Mouse (Mus musculus) heart, postnatal 25 days (tissue): Measurements from ENCODE around the gene Mtmr14. TPM values are rescaled to one million over a fixed set of nuclear protein-coding genes. Genes with fewer than 3 reads are reported as not detected.

ENCODE experiments used
- DNase-seq: peaks from one replicate; pipeline ENCODE4 v3.0.0; 2022; ENCODE audit warnings: low spot score
- intact Hi-C: fragments of 180-260 bp; cut with DNase I; formaldehyde crosslinking; loops from one replicate; pipeline ENCODE4 v1.15.1; 2025
- total RNA-seq, 2 experiments: library from RNA; stranded (reverse); gene quantifications; 2 replicates each; pipeline ENCODE4 v1.2.3; 2021

Gene Mtmr14
- 10 to 100 TPM; 13.1 to 15.4 TPM for total RNA-seq

- peak; percentile 99 for DNase-seq
- intact Hi-C loops, result loop anchor here (2.0 to 5.0 kb wide), 5 partner anchors 65 to 235 kb away; partner anchors contain the start of genes Il17rc and Thumpd3
These were observed at the start of gene Mtmr14 for GRCm38 (mm10) chr6:113237542-113238270. Mtmr14 (plus strand) TSS chr6:113237843.

DNA sequence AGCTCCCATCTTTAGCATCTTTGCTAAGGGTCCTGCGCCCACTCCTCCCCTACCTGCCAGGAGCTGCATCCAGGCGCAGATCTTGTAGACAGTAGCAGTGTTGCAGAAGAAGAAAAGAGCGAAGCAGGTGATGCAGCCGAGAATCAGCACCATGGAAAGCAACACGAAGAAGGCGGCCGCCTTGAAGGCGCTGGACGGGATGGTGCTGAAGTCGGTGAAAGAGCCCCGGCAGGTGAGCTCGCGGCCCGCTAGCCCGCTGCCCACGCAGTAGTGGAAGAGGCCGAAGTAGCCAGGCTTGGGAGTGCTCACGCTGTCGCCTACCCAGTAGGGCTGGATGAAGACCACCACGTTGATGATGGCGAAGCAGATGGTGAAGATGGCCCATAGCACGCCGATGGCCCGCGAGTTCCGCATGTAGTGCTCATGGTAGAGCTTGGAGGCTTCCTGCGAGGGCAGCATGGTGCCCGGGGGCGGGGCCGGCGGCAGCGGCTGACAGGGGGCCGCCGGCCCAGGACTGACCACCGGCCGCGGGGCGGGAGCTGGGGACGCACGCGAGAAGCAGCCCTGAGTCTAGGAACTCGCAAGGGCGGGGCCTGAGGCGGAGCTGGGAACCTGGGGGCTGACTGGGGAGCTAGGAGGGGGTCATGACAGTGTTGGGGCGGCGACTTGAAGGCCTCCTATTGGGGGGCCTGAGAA is 43.7 kb upstream of the Mtmr14 start:
- intact Hi-C loops, result no loop called here
- DNase-seq, result no peak

GRCm38 (mm10) chr6:113194517-113194840 is 43.2 kb upstream of the Mtmr14 start:
- intact Hi-C loops, result no loop called here

DNA sequence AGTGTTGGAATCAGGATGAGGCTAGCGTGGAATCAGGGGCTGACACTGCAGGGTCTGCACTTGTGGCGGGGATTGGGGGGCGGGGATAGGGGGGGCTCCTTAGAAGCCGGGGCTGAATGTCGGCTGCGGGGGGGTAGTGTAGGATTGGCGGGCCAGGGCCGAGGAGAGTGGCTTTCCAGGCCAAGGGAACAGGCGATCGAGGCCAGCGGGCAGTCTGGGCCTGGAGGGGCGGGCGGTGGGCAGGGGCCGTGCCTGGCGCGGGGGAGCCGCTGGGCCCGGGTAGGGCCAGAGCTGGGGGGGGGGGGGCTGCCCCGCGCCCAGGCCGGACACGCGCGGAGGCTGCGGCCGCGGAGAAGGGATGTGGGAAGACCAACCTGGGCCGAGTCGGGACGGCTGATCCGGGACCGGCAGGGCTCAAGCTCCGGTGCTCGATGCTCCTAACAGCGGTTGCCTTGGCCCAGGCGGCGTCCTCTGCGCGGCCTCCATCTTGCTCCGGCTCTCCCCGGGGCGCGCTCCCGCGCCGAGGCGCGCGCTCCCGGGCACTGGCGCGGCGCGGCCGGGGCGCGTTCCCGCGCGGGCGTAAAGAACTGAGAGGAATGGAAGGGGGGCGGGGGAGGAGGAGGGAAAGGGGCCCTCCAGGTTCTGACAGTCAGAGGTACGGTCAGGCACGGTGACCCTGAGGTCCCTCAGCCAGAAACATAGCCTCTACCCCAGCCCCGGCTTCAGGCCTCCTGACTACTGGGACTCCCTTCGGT is 42.6 kb upstream of the Mtmr14 start, which contains the start of gene Lhfpl4:
Gene Lhfpl4 (minus strand): TSS at position 544 of the 755 bp plus-strand sequence.
- DNase-seq, result no peak
- intact Hi-C loops, result no loop called here

More at GRCm38 (mm10) chr6:113194517-113194840, 43.2 kb upstream of the Mtmr14 start:
- no peak for DNase-seq

DNA sequence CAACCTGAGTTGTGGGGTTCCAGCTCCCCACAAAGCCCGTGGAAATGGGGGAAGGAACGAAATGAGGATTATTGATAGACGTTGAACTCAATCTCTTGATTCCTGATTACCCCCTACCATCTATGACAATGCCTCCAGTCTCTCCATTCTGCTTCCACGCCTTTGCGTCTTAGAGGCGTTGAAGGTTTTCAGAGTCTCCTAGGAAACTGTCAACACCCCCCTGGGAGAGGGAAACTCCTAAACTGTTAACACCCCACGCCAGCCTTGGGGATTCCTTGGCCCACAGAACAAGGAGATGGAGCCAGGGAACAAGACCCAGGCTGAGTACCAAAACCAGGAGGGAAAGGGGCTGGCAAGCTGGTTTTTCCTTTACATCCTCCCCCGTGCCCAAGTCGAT is 42.0 kb upstream of the Mtmr14 start:
- intact Hi-C loops, result no loop called here
- DNase-seq, result no peak

- no peak for DNase-seq
- intact Hi-C loops, result no loop called here
These were observed 21.4 kb upstream of the Mtmr14 start for GRCm38 (mm10) chr6:113216280-113216679.

- DNase-seq, result no peak
- intact Hi-C loops, result no loop called here
These were observed 11.8 kb upstream of the Mtmr14 start for GRCm38 (mm10) chr6:113225798-113226197.

- intact Hi-C loops, result no loop called here
- DNase-seq, result no peak
These were observed 10.9 kb upstream of the Mtmr14 start for GRCm38 (mm10) chr6:113226705-113227104.

DNA sequence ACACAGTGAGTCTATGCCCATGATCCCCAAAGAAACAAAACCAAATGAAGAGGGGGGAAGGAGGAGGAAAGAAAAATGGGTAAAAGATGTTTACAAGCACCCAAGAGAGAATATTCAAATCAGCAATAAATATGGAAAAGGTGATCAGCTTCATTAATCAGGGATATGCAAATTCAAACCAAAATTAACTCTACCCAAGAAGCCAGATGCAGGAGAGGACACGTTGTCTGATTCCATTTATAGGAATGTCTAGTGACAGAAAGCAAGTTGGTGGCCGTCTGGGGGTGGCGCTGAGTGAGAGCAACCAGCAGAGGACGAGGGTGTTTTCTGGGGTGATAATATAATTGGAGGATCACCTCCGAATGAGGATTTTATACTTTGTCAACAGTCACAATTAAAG is 2.5 kb upstream of the Mtmr14 start:
- DNase-seq, result no peak
- intact Hi-C loops, result loop anchor here (5.0 kb wide), 4 partner anchors 63 to 237 kb away; partner anchors contain the start of gene Il17rc

- intact Hi-C loops, result loop anchor here (2.0 to 5.0 kb wide), 5 partner anchors 64 to 234 kb away; partner anchors contain the start of genes Il17rc and Thumpd3
- no peak for DNase-seq
These were observed 799 bp downstream of the Mtmr14 start for GRCm38 (mm10) chr6:113238442-113238841.

DNA sequence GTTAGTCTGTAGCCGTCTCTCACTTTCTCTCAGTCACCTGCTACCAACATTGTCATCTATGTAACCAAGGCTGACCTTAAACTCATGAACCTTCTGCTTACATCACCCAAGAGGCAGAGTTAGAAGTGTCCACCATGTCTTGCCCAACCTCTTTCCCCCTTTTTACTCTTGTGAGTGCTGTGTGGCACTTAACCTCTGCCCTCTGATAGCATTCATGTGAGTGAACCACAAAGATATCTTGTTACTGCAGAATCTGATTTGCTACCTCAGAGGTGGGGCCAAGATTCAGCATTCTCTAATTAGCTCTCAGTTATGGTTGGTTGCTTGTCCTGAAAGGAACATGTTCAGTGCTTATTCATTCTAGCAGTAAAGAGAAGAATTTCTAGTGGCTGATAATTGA is 5.1 kb downstream of the Mtmr14 start:
- DNase-seq, result no peak
- intact Hi-C loops, result no loop called here

- intact Hi-C loops, result no loop called here
- DNase-seq, result no peak
These were observed 7.9 kb downstream of the Mtmr14 start for GRCm38 (mm10) chr6:113245585-113245984.

- no peak for DNase-seq
- intact Hi-C loops, result no loop called here
These were observed 13.1 kb downstream of the Mtmr14 start for GRCm38 (mm10) chr6:113250786-113251185.

- intact Hi-C loops, result no loop called here
- DNase-seq, result no peak
These were observed 14.3 kb downstream of the Mtmr14 start for GRCm38 (mm10) chr6:113251921-113252320.

DNA sequence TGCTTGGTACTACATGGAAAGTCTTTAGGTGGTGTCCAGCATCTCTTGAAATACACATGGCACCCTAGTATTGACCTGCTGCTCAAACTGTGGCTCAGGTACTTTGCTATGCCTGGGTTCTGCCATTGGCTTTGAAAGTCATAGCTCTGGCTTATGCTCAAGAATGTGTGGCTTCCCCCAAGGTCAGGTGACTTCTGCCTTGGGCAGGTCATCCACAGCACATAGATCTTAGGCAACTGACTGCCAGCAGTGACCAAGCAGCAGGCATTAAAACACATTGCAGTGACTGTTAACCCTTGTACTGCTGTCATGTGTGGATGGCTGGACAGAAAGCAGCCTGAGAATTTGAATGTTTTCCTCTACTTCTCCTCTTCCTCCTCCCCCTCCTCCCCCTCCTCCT is 17.3 kb downstream of the Mtmr14 start:
- intact Hi-C loops, result no loop called here
- no peak for DNase-seq

GRCm38 (mm10) chr6:113261174-113261858 is 23.7 kb downstream of the Mtmr14 start:
- DNase-seq, result no peak
- intact Hi-C loops, result no loop called here

- no peak for DNase-seq
- intact Hi-C loops, result no loop called here
These were observed 25.9 kb downstream of the Mtmr14 start for GRCm38 (mm10) chr6:113263531-113263930.

- DNase-seq, result no peak
- intact Hi-C loops, result no loop called here
These were observed 26.8 kb downstream of the Mtmr14 start for GRCm38 (mm10) chr6:113264429-113264828.

DNA sequence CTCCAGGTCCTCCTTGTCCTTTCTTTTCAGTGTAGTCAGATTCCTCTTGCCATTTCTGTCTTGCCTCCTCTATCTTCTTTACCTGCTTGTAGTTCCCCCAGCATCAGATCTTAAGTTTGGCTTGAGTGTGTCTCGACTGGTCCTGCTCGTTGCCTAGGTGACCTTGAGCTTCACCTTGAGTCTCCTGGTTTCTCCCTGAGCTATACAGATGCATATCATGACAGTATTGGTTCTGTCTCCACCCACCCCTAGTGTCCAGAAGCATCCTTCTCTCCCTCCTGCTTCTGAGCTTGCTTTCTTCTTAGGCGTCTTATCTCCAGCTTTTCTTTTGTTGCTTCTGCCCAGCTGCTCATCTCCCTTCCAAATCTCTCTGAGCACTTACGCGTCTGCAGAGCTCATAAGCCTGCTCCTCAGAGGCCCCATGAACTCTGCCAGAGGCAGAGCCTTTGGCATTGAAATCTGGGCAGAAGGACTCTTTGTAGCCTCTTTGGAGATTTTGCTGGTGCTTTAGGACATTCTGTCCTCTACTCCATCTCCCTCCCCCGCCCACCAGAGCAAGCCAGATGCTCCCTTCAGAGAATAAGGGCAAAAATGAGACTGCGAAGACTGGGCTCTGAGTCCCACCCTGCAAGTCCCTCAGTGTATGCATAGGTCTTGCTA is 29.5 kb downstream of the Mtmr14 start:
- intact Hi-C loops, result no loop called here
- no peak for DNase-seq
